Mouse (Mus musculus): ENCODE data around the gene Olfr789.

- no peak for TF ChIP-seq GABPA (IDR thresholded peaks at IDR 0.05; ENCODE audit: insufficient replicate concordance, low read depth, low read length)
- no peak for TF ChIP-seq USF1 (IDR thresholded peaks at IDR 0.05; ENCODE audit: low read depth, low read length)
- no peak for TF ChIP-seq HCFC1 (IDR thresholded peaks at IDR 0.05; ENCODE audit: low read depth, low read length)
- no peak for TF ChIP-seq ZC3H11A (IDR thresholded peaks at IDR 0.05; ENCODE audit: low read depth, low read length)
- no peak for TF ChIP-seq CTCF (conservative IDR thresholded peaks at IDR 0.05 in 1 of 2, IDR thresholded peaks at IDR 0.05 in 1 of 2; ENCODE audit: low read depth in 2 of 2, low read length in 2 of 2)
Measured at GRCm38 (mm10) chr10:129473723-129474122, 10.8 kb upstream of the Olfr789 start.
